Mouse (Mus musculus) heart, postnatal 0 days (tissue): Measurements from ENCODE around the gene Adssl1. TPM values are rescaled to one million over a fixed set of nuclear protein-coding genes. Genes with fewer than 3 reads are reported as not detected.

Experiments used
- ATAC-seq: fragments of 200-750 bp; cut with Nextera tagmentation; 2 replicates; pipeline ENCODE4 v1.8.0; 2017; ENCODE audit warnings: low read depth, moderate number of reproducible peaks, moderate library complexity; ENCODE audit not compliant: insufficient read depth
- DNase-seq: peaks from one replicate; pipeline ENCODE4 v3.0.0-alpha.2; 2016; ENCODE audit warnings: low spot score
- H3K27ac ChIP-seq: fragments of 300-500 bp; sonication (generic); 2 replicates; pipeline ENCODE4 v1.5.1; 2014; ENCODE audit warnings: low read depth, mild to moderate bottlenecking
- H3K27me3 ChIP-seq: fragments of 300-500 bp; sonication (generic); 2 replicates; pipeline ENCODE4 v1.6.1; 2014; ENCODE audit warnings: low read length, mixed read lengths; ENCODE audit not compliant: control insufficient read depth, insufficient read depth
- H3K36me3 ChIP-seq: fragments of 300-500 bp; sonication (generic); replicated peaks from 2 replicates; pipeline ENCODE4 v1.6.1; 2014; ENCODE audit warnings: low read length, mixed read lengths; ENCODE audit not compliant: control insufficient read depth, insufficient read depth
- H3K4me1 ChIP-seq: fragments of 300-500 bp; sonication (generic); 2 replicates; pipeline ENCODE4 v1.6.1; 2014; ENCODE audit warnings: antibody characterized with exemption; ENCODE audit not compliant: control insufficient read depth, insufficient read depth
- H3K4me2 ChIP-seq: fragments of 300-500 bp; sonication (generic); 2 replicates; pipeline ENCODE4 v1.6.1; 2014; ENCODE audit warnings: low read depth, mild to moderate bottlenecking, low read length, moderate library complexity
- H3K4me3 ChIP-seq: fragments of 300-500 bp; sonication (generic); 2 replicates; pipeline ENCODE4 v1.5.1; 2014; ENCODE audit warnings: low read depth, low read length
- H3K9ac ChIP-seq: fragments of 300-500 bp; sonication (generic); replicated peaks from 2 replicates; pipeline ENCODE4 v1.6.1; 2014; ENCODE audit warnings: low read depth, low read length, mixed read lengths
- H3K9me3 ChIP-seq: fragments of 300-500 bp; sonication (generic); replicated peaks from 2 replicates; pipeline ENCODE4 v1.6.1; 2016; ENCODE audit warnings: low read length; ENCODE audit not compliant: control insufficient read depth
- CTCF ChIP-seq: IDR thresholded peaks from 2 replicates; pipeline ENCODE4 v1.5.1; 2016; ENCODE audit warnings: antibody characterized with exemption, control low read depth, low read depth
- EP300 ChIP-seq: IDR thresholded peaks from 2 replicates; pipeline ENCODE4 v1.6.1; 2016; ENCODE audit warnings: antibody characterized with exemption, low read depth
- WGBS: fragments of 180-500 bp; shearing (Covaris S2); extraction: QIAGEN DNeasy Blood & Tissue Kit; methylation state at CpG from one replicate; pipeline ENCODE4 v1.1.7; 2014; 5-methylcytosine and 5-hydroxymethylcytosine counted together
- polyA plus RNA-seq: library from polyadenylated mRNA; unstranded; fragments of >200 nt; fragmentation: Nextera tagmentation; extraction: Ambion mirVana; gene quantifications from 2 replicates; pipeline ENCODE4 v1.2.1, GENCODE M21; 2015
- total RNA-seq: library from RNA; depleted of rRNA; stranded (reverse); fragments of >200 nt; gene quantifications from 2 replicates; pipeline ENCODE4 v1.2.3, GENCODE M21; 2014; ENCODE audit warnings: low replicate concordance

The Adssl1 gene
- total and polyA plus RNA-seq, 2 experiments from 2014 or later, result 86.8 to 159 TPM

DNA sequence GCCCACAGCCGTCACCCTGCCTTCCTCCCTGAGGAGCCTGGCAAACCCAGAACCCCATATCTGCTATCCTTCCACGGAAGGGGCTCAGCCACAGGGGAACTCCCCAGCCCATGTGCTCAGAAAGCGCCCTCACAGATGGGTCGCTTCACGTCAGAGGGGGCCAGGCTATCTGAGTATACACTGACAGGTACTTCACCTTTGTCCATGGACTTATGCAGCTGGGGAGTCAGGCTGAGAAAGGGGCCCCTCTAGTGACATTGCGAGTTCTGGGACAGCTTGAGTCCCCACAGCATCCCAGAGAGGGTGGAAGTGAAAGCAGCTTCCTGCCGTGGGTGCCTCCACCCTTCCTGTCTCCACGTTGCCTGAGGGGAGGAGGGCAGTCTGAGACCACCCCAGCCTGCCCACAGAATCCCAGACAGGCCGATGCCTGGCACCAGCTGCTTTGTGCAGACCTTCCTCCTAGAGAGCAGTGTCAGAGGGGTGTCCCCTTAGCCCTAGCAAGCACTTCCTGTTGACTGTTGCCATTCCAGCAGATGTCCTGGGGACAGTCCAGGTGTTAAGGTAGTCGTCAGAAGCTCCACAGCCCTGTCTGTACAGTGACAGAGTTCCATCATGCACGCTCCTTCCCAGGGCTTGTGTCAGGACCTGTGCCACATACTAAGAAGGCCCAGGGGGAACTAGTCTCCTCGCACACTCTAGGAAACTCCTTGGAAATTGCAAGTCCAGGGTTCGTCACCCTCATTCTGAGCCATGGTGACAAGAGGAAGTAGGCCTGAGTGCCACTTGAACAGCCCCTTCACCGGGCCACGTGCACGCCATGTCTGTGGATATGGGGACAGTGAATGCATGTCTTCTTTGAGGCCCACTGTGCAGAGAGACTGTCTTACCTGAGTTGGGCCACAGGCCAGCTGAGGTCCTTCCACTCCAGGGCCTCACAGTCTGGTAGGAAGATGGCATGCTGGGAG lies 25.6 kb upstream of the Adssl1 start:
- Histone ChIP-seq H3K36me3 (no peaks in the 10 kb centered on the region), H3K4me3 (no peak overlapping the region), H3K9ac (no peak overlapping the region), H3K27me3 (no peaks in the 10 kb centered on the region), H3K4me1 (peaks cover 61% of the 10 kb centered on the region), H3K4me2 (no peak overlapping the region), H3K9me3 (no peaks in the 10 kb centered on the region), H3K27ac (peak overlapping the region; percentile 54)
- 59% methylated on average over 16 of the region's 16 CpGs for WGBS
- no peak for TF ChIP-seq CTCF
- TF ChIP-seq EP300, result no peak
- DNase-seq (no peak), ATAC-seq (no peak)

DNA sequence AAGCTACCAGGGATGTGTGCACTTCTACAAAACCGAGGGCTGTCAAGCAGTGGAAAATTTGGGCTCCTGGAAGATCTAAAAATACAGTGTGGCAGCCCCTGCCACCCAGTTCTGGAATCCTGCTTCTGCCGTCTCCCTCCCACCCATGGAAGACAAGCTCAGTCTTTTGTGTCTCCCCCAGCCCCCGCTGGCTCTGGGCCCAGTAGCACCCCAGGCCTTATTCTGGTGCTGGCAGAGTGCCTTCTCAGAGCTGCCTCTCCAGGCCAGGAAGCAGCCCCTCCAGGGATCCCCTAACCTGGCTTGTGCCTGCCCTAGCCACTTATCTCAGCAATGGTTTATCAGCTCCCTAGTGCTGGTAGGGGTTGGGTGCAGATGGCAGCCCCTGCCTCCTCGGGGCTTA lies 24.9 kb upstream of the Adssl1 start:
- no peak for TF ChIP-seq CTCF
- TF ChIP-seq EP300, result no peak
- Histone ChIP-seq H3K27ac (peak overlapping the region; percentile 54; the same call in 1 of the 2 replicates), H3K9me3 (no peaks in the 10 kb centered on the region), H3K36me3 (0 out of 2 replicates have a peak, but pooled peaks cover 4% of the 10 kb centered on the region), H3K9ac (no peak overlapping the region), H3K4me1 (peaks cover 58% of the 10 kb centered on the region), H3K4me3 (no peak overlapping the region), H3K27me3 (no peaks in the 10 kb centered on the region), H3K4me2 (no peak overlapping the region)
- no peak for ATAC-seq
- 19% methylated on average over 4 of the region's 4 CpGs for WGBS
- no peak for DNase-seq

DNA sequence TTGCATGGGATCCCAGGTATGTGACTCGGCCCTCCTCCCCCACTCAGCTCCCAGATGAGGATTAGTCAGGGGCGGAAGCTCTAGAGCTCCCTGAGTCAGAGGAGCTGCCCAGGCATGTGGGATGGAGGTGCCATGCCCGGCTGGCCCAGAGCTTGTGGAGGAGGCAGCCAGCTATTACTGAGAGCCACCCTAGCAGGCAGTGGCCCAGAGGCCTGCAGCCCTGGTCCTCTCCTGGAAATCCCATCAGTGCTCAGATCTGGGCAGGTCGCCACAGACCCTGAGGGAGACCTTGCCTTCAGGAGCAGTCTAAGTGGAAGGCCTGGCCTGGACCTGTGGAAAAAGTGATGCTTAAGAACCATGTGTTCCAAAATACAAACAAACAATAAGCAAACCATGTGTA lies 24.2 kb upstream of the Adssl1 start:
- Histone ChIP-seq H3K27ac (peak overlapping the region; percentile 54; the same call in 1 of the 2 replicates), H3K4me3 (no peak overlapping the region), H3K9me3 (no peaks in the 10 kb centered on the region), H3K9ac (no peak overlapping the region), H3K27me3 (no peaks in the 10 kb centered on the region), H3K4me1 (peaks cover 51% of the 10 kb centered on the region), H3K36me3 (0 out of 2 replicates have a peak, but pooled peaks cover 8% of the 10 kb centered on the region), H3K4me2 (no peak overlapping the region)
- DNase-seq (no peak), ATAC-seq (no peak)
- no peak for TF ChIP-seq CTCF
- no peak for TF ChIP-seq EP300
- WGBS, result 50% methylated on average over 4 of the region's 4 CpGs

DNA sequence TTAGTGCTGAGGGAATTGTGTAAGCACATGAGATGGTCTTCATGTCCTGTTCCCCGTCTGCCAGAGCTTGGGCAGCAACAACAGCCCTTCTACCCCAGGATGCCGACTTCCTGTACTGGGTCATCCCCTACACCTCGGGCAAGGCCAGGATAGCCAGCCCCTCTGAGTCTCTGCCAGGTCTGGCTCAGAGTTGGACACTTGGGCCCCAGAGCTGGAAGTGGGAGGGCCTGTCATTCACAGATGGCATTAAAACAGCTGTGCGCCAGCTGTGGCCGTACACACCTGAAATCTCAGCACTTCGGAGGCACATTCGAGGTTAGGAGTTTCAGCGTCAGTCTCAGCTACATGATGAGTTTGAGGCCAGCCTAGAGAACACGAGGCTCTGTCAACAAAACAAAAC lies 23.4 kb upstream of the Adssl1 start:
- no peak for DNase-seq
- ATAC-seq, result no peak
- peaks cover 45% of the 10 kb centered on the region for H3K4me1 ChIP-seq
- TF ChIP-seq CTCF (no peak), EP300 (no peak)
- H3K9ac ChIP-seq, result no peak overlapping the region
- H3K36me3 ChIP-seq, result 0 out of 2 replicates have a peak, but pooled peaks cover 8% of the 10 kb centered on the region
- H3K4me3 ChIP-seq, result no peak overlapping the region
- 64% methylated on average over 9 of the region's 9 CpGs for WGBS
- no peaks in the 10 kb centered on the region for H3K27me3 ChIP-seq
- H3K27ac ChIP-seq, result no peak overlapping the region
- H3K9me3 ChIP-seq, result no peaks in the 10 kb centered on the region
- H3K4me2 ChIP-seq, result no peak overlapping the region

DNA sequence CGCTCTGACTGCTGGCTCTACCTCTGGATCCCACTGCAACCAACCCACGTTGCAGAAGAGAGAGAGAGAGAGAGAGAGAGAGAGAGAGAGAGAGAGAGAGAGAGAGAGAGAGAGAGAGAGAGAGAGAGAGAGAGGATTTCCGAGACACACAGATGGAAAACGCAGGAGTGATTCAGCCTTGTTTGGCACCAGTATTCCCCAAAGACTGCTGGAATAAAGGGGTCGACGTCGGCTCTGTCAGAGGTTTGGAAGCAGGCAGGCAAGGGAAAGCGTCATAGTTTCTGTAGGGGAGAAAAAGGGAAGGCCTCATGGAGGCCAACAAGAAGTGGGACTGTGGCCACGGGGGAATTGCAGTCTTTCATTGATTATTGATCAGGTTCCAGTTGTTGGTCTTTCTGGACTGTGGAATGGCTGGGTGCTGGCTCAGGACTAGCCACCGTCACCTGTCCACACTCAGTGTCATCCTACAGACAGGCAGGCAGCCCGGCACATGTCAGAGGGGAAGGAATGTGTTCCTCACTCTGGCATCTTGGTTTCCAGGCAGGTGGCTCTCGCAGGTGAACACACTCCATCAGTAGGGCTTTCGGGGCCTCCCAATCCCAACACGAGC lies 22.8 kb upstream of the Adssl1 start:
- ATAC-seq, result no peak
- Histone ChIP-seq H3K4me2 (no peak overlapping the region), H3K4me3 (no peak overlapping the region), H3K27me3 (no peaks in the 10 kb centered on the region), H3K9ac (no peak overlapping the region), H3K4me1 (peaks cover 45% of the 10 kb centered on the region), H3K9me3 (no peaks in the 10 kb centered on the region), H3K36me3 (0 out of 2 replicates have a peak, but pooled peaks cover 8% of the 10 kb centered on the region), H3K27ac (no peak overlapping the region)
- 80% methylated on average over 14 of the region's 14 CpGs for WGBS
- TF ChIP-seq EP300 (no peak), CTCF (no peak)
- no peak for DNase-seq
